Mouse (Mus musculus) retina, postnatal 7 days (tissue): ENCODE data around the gene Lekr1.

Experiments used
- DNase-seq: peaks from one replicate; pipeline ENCODE4 v3.0.0-alpha.2; 2012; ENCODE audit warnings: low read depth, low spot score

Lekr1 gene

DNA sequence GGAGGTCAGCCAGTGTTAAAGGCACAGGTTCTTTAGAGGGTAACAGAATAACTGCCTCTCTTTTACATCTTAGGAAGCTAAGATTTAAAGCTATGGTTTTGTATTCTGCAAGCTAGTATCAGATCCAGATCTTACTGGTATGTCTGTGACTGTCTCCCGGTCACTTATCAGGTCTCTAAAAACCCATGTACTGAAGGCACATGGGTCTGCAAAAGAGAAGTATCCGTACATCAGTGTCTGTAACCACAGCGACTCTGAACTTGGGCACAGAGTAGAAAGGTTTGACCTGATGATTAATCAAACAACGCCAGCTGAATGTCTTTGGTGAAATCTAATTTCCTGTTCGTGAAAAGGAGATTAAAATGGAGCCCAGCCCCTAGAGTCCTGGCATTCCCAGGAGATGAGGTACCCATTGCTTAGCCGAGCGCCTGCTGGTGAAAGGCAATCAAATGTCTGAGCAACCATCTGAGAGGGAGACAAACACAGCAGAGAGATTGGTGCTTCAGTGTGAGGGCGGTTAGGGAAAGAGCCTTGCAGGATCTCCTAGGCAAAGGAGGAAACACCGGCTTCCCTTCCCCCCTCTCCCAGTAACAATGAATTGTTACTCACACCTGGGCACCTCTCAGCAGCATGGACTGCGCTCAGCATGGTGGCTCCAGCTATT, 205.7 kb downstream of the Lekr1 start:
- no peak for DNase-seq

DNA sequence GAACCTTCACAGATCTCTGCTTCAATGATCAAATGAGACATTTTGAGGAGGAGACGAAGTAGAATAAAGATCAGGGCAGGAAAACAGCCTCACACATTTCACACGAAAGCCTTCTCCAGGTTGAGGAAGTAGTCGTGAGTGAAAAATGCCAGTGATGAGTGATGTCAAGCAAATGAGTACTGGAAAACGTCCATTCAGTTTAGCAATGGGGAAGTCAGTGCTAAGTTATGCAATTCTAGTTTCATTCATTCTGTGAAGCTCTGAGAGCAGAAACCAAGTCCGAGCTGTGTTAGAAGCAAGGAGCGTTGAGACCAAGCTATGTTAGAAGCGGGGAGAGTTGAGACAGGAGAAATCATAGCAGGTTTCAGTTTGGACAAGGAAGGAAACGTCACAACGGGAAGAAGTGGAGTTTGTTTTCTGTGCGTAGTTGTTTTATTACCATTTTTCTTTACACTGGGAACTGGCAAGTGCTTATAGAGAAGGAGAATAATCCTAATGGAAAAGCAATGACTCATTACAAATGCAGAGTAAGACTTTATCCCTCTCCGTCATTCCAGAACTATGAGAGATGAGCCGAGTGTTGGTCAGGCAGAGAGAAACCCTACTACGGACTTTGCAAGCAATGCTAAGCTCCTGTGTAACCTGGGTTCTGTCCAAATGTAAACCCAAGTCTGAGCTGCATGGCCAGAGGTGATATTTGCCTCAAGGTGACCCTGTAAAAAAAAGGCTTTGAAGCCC, 207.2 kb downstream of the Lekr1 start:
- no peak for DNase-seq
